Mouse (Mus musculus) neural tube, embryonic 13.5 days (tissue): Measurements from ENCODE around the gene Olfr95. TPM values are rescaled to one million over a fixed set of nuclear protein-coding genes. Genes with fewer than 3 reads are reported as not detected.
A peak's percentile ranks its signal among the peaks of the same experiment; 100 is the strongest.

Experiments
- ATAC-seq: fragments of 200-750 bp; cut with Nextera tagmentation; 2 replicates; pipeline ENCODE4 v1.8.0; 2017; ENCODE audit warnings: low read depth, mild to moderate bottlenecking, moderate TSS enrichment, moderate library complexity
- H3K27ac ChIP-seq: fragments of 300-500 bp; sonication (generic); replicated peaks from 2 replicates; pipeline ENCODE4 v1.5.1; 2015; ENCODE audit warnings: moderate library complexity, mild to moderate bottlenecking, inconsistent platforms
- H3K27me3 ChIP-seq: fragments of 300-500 bp; sonication (generic); 2 replicates; pipeline ENCODE4 v1.6.1; 2015; ENCODE audit warnings: mild to moderate bottlenecking, inconsistent platforms
- H3K36me3 ChIP-seq: fragments of 300-500 bp; sonication (generic); 2 replicates; pipeline ENCODE4 v1.6.1; 2015; ENCODE audit warnings: mild to moderate bottlenecking, inconsistent platforms
- H3K4me1 ChIP-seq: fragments of 300-500 bp; sonication (generic); replicated peaks from 2 replicates; pipeline ENCODE4 v1.6.1; 2015; ENCODE audit warnings: inconsistent platforms
- H3K4me2 ChIP-seq: fragments of 300-500 bp; sonication (generic); 2 replicates; pipeline ENCODE4 v1.6.1; 2015; ENCODE audit warnings: inconsistent platforms, mild to moderate bottlenecking, moderate library complexity
- H3K4me3 ChIP-seq: fragments of 300-500 bp; sonication (generic); 2 replicates; pipeline ENCODE4 v1.5.1; 2015; ENCODE audit warnings: mild to moderate bottlenecking, inconsistent platforms
- H3K9ac ChIP-seq: fragments of 300-500 bp; sonication (generic); 2 replicates; pipeline ENCODE4 v1.6.1; 2015; ENCODE audit warnings: moderate library complexity, mild to moderate bottlenecking, inconsistent platforms
- H3K9me3 ChIP-seq: fragments of 300-500 bp; sonication (generic); 2 replicates; pipeline ENCODE4 v1.6.1; 2016; ENCODE audit warnings: inconsistent platforms
- WGBS: fragments of 180-500 bp; shearing (Covaris S2); methylation state at CpG from one replicate; pipeline ENCODE4 v1.1.7; 2015; 5-methylcytosine and 5-hydroxymethylcytosine counted together
- polyA plus RNA-seq: library from polyadenylated mRNA; unstranded; fragments of >200 nt; fragmentation: Nextera tagmentation; extraction: Ambion mirVana; gene quantifications from 2 replicates; pipeline ENCODE4 v1.2.1, GENCODE M21; 2015

The Olfr95 gene
- polyA plus RNA-seq, 1 experiment from 2014 or later = not detected

DNA sequence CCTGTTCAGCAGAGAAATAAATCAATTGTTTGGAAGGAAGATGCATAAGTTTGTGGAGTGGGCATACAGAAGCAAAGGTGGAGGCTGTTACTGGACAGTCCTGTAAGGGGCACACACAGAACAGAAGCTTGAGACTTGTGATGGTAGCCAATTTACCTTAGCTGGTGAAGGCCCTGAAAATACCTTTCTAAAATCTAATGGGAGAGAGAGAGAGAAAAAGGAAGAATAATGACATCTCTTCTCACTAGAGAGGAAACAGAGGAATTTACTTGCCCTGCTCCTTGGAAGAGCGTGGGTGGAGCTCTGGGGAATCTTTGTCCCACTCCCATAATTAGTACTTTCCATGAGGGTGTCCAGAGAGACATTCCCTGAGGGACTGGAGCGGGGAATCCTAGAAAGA lies 12.0 kb downstream of the Olfr95 start, which contains the start of gene Olfr94:
Olfr94 (minus strand) TSS at position 101 of the 400 bp plus-strand sequence.
- Histone ChIP-seq H3K27ac (no peak within 1 kb of the TSS), H3K4me2 (no peak within 1 kb of the TSS), H3K36me3 (no peaks in the 10 kb centered on the region), H3K9ac (no peak within 1 kb of the TSS), H3K27me3 (peaks cover 35% of the 10 kb centered on the region), H3K9me3 (no peaks in the 10 kb centered on the region), H3K4me3 (no peak within 1 kb of the TSS), H3K4me1 (peaks cover 18% of the 10 kb centered on the region; the same call in 1 of the 2 replicates)
- 68% methylated on average over 2 of the region's 2 CpGs for WGBS
- no peak for ATAC-seq

DNA sequence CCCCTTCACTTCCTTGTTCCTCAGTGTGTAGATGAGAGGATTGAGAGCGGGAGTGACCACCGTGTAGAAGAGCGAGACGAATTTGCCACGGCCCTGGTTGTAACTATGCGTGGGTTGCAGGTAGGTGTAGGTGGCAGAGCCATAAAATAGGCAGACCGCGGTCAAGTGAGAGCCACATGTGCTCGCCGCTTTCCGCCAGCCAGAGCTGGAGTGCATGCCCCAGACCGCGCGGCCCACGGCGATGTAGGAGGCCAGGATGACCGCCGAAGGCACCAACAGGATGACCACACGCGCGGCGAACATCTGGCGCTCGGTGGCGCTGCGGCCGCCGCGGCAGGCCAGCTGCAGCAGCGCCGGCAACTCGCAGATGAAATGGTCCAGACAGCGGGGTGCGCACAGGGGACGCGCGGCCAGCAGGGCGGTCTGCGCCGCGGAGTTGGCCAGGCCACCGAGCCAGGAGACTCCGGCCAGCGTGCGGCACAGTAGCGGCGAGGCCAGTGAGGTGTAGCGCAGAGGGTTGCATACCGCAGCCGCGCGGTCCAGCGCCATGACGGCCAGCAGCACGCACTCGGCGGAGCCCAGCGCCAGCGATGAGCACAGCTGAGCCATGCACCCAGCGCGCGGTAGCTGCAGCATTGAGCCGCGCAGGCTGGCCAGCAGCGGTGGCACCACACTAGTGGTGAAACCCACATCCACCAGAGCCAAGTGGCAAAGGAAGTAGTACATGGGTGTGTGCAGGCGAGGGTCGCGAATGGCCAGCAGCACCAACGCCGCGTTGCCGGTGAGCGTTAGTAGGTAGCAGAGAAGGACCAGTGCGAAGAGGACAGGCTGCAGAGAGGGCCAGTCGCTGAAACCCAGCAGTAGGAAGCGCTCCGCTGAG lies 15.8 kb downstream of the Olfr95 start:
- Histone ChIP-seq H3K4me3 (peak overlapping the region; percentile 64), H3K9me3 (no peaks in the 10 kb centered on the region), H3K9ac (peak overlapping the region; percentile 70), H3K27ac (peak overlapping the region; percentile 61; the same call in 1 of the 2 replicates), H3K36me3 (no peaks in the 10 kb centered on the region), H3K27me3 (peaks cover 47% of the 10 kb centered on the region), H3K4me1 (peaks cover 18% of the 10 kb centered on the region; the same call in 1 of the 2 replicates), H3K4me2 (peak overlapping the region; percentile 87)
- WGBS = 1% methylated on average over 76 of the region's 77 CpGs
- ATAC-seq = peak; percentile 92

GRCm38 (mm10) chr17:37194782-37195181 lies 18.1 kb downstream of the Olfr95 start:
- Histone ChIP-seq H3K4me1 (peaks cover 18% of the 10 kb centered on the region; the same call in 1 of the 2 replicates), H3K27ac (no peak overlapping the region), H3K9me3 (no peaks in the 10 kb centered on the region), H3K36me3 (no peaks in the 10 kb centered on the region), H3K27me3 (peaks cover 47% of the 10 kb centered on the region), H3K4me2 (no peak overlapping the region), H3K9ac (no peak overlapping the region), H3K4me3 (no peak overlapping the region)
- no peak for ATAC-seq
- 91% methylated on average over 5 of the region's 5 CpGs for WGBS

DNA sequence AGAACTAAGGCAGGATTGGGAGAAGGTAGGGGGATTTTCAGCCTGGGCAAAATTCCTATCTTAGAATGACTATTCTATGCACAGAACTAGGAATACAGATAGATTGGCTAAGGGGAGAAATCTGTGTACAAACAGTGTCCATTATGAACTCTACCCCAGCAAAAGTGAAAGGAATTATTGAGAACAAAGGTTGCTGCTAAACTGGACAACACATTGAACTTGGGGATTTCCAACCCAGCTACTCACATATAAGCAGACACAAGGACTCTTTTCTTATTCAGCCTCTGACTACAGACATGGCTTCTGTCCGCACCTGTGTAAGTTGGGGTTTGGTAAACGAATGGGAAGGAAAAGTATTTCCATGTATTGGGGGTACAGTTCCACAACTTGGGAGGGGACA lies 19.3 kb downstream of the Olfr95 start, which contains the start of gene Ubd:
Ubd (plus strand) TSS at position 237 of the 400 bp plus-strand sequence.
- H3K9me3 ChIP-seq = no peaks in the 10 kb centered on the region
- H3K27me3 ChIP-seq = peaks cover 39% of the 10 kb centered on the region
- H3K4me1 ChIP-seq = peaks cover 18% of the 10 kb centered on the region; the same call in 1 of the 2 replicates
- H3K9ac ChIP-seq = no peak within 1 kb of the TSS
- H3K4me2 ChIP-seq = no peak within 1 kb of the TSS
- H3K27ac ChIP-seq = no peak within 1 kb of the TSS
- 77% methylated on average over 2 of the region's 2 CpGs for WGBS
- no peak within 1 kb of the TSS for H3K4me3 ChIP-seq
- no peaks in the 10 kb centered on the region for H3K36me3 ChIP-seq
- ATAC-seq = no peak

DNA sequence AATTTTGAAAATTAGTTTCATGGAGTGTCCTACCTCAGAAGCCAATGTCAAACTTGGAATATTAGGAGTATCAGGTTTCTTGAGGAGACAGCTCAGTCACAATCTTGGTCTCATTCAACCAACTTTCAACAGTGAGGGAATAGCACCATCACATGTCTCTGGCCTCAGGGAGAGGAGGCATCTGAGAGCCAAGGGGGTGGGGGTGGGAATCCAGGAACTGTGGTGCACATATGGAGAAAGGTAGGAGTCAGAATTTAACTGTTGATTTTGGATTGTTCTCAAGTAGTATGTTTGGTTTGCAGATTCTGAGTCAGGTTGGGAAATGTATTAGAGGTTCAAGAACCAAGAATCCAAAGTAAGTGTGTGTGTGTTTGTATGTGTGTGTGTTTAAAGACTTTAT lies 19.9 kb downstream of the Olfr95 start:
- Histone ChIP-seq H3K9me3 (no peaks in the 10 kb centered on the region), H3K4me2 (no peak overlapping the region), H3K4me1 (peaks cover 17% of the 10 kb centered on the region; the same call in 1 of the 2 replicates), H3K9ac (no peak overlapping the region), H3K4me3 (no peak overlapping the region), H3K27ac (no peak overlapping the region), H3K27me3 (peaks cover 33% of the 10 kb centered on the region), H3K36me3 (no peaks in the 10 kb centered on the region)
- no peak for ATAC-seq

- 54% methylated on average over 2 of the region's 2 CpGs for WGBS
- no peaks in the 10 kb centered on the region for H3K4me1 ChIP-seq
- no peak for ATAC-seq
- peaks cover 10% of the 10 kb centered on the region for H3K27me3 ChIP-seq
- no peaks in the 10 kb centered on the region for H3K9me3 ChIP-seq
- no peak overlapping the region for H3K4me3 ChIP-seq
- no peaks in the 10 kb centered on the region for H3K36me3 ChIP-seq
- H3K4me2 ChIP-seq = no peak overlapping the region
- no peak overlapping the region for H3K27ac ChIP-seq
- H3K9ac ChIP-seq = no peak overlapping the region
Observed at GRCm38 (mm10) chr17:37190711-37191110, 22.2 kb downstream of the Olfr95 start.

DNA sequence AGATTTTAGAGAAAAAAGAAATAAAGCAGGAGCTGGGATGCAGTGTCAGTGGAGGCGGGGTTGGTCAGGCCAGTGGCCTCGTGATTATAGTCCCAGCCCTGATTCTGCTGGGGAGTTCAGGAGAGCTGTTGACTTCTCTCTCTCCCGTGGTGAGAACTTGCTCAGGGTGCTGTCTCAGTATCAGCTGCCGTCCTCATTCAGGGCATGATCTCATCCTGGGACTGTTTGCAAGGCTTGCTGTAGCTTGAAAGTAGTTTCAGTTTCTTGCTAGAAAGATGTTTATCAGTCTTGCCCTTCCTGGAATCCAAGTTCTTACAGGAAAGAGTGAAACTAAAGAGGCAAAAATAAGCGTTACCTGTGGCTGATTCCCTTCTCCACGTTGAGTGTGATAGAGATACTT lies 27.4 kb downstream of the Olfr95 start:
- Histone ChIP-seq H3K4me3 (no peak overlapping the region), H3K9me3 (no peaks in the 10 kb centered on the region), H3K4me2 (no peak overlapping the region), H3K9ac (no peak overlapping the region), H3K27me3 (no peaks in the 10 kb centered on the region), H3K36me3 (no peaks in the 10 kb centered on the region), H3K4me1 (no peaks in the 10 kb centered on the region), H3K27ac (no peak overlapping the region)
- no peak for ATAC-seq
- WGBS = 52% methylated on average over 6 of the region's 6 CpGs

GRCm38 (mm10) chr17:37161394-37161793 lies 51.5 kb downstream of the Olfr95 start, which contains the start of gene Olfr93:
Gene Olfr93 (minus strand): TSS chr17:37161494.
- no peak within 1 kb of the TSS for H3K4me2 ChIP-seq
- no peaks in the 10 kb centered on the region for H3K27me3 ChIP-seq
- H3K4me3 ChIP-seq = no peak within 1 kb of the TSS
- H3K4me1 ChIP-seq = no peaks in the 10 kb centered on the region
- no peak within 1 kb of the TSS for H3K9ac ChIP-seq
- H3K9me3 ChIP-seq = no peaks in the 10 kb centered on the region
- no peaks in the 10 kb centered on the region for H3K36me3 ChIP-seq
- ATAC-seq = no peak
- H3K27ac ChIP-seq = no peak within 1 kb of the TSS

Other genes with a start within 250 kb of the Olfr95 start
- 0.31 TPM in 1 of 2 replicates, not detected in the other for gene 2410137M14Rik, start 231.9 kb downstream of the Olfr95 start, polyA plus RNA-seq
- gene H2-M5, start 223.6 kb downstream of the Olfr95 start, polyA plus RNA-seq = 1.6 and 2.3 TPM in 2 replicates
- gene Zfp57, start 212.0 kb downstream of the Olfr95 start, polyA plus RNA-seq = 241 and 262 TPM in 2 replicates
- 1.2 and 1.7 TPM in 2 replicates for gene Mog, start 189.7 kb downstream of the Olfr95 start, polyA plus RNA-seq
- gene Gabbr1, start 167.2 kb downstream of the Olfr95 start, polyA plus RNA-seq = 56.2 and 57.0 TPM in 2 replicates
- gene Olfr90, start 124.6 kb downstream of the Olfr95 start, polyA plus RNA-seq = not detected in 2 replicates
- gene Olfr91, start 114.8 kb downstream of the Olfr95 start, polyA plus RNA-seq = not detected in 2 replicates
- not detected in 2 replicates for gene Olfr92, start 93.0 kb downstream of the Olfr95 start, polyA plus RNA-seq
- not detected in 2 replicates for gene Olfr93, start 51.6 kb downstream of the Olfr95 start, polyA plus RNA-seq
- gene Ubd, start 19.2 kb downstream of the Olfr95 start, polyA plus RNA-seq = not detected in 2 replicates
- gene Olfr94, start 12.1 kb downstream of the Olfr95 start, polyA plus RNA-seq = not detected in 2 replicates
- not detected in 2 replicates for gene Olfr96, start 7.0 kb upstream of the Olfr95 start, polyA plus RNA-seq
- gene Olfr97, start 24.2 kb upstream of the Olfr95 start, polyA plus RNA-seq = not detected in 2 replicates
- gene Olfr98, start 50.6 kb upstream of the Olfr95 start, polyA plus RNA-seq = not detected in 2 replicates
- 1.1 and 1.2 TPM in 2 replicates for gene H2-M3, start 57.1 kb upstream of the Olfr95 start, polyA plus RNA-seq
- gene Olfr99, start 70.3 kb upstream of the Olfr95 start, polyA plus RNA-seq = not detected in 2 replicates
- not detected in 2 replicates for gene Olfr101, start 91.2 kb upstream of the Olfr95 start, polyA plus RNA-seq
- not detected in 2 replicates for gene Olfr102, start 103.9 kb upstream of the Olfr95 start, polyA plus RNA-seq
- gene Olfr103, start 126.6 kb upstream of the Olfr95 start, polyA plus RNA-seq = not detected in 2 replicates
- gene Olfr104-ps, start 146.5 kb upstream of the Olfr95 start, polyA plus RNA-seq = not detected in 2 replicates
- not detected in 2 replicates for gene Olfr105-ps, start 165.9 kb upstream of the Olfr95 start, polyA plus RNA-seq
- gene Olfr106-ps, start 177.3 kb upstream of the Olfr95 start, polyA plus RNA-seq = not detected in 2 replicates
- not detected in 2 replicates for gene Olfr107, start 186.1 kb upstream of the Olfr95 start, polyA plus RNA-seq
- gene Olfr108, start 232.4 kb upstream of the Olfr95 start, polyA plus RNA-seq = not detected in 2 replicates
- gene Olfr109, start 245.8 kb upstream of the Olfr95 start, polyA plus RNA-seq = not detected in 2 replicates